Mouse (Mus musculus) heart, postnatal 0 days (tissue): ENCODE results near the gene Elf4. TPM values are rescaled to one million over a fixed set of nuclear protein-coding genes. Genes with fewer than 3 reads are reported as not detected.

ENCODE experiments used
- ATAC-seq: fragments of 200-750 bp; cut with Nextera tagmentation; 2 replicates; pipeline ENCODE4 v1.8.0; 2017; ENCODE audit warnings: low read depth, moderate number of reproducible peaks, moderate library complexity; ENCODE audit not compliant: insufficient read depth
- DNase-seq: peaks from one replicate; pipeline ENCODE4 v3.0.0-alpha.2; 2016; ENCODE audit warnings: low spot score
- H3K27ac ChIP-seq: fragments of 300-500 bp; sonication (generic); 2 replicates; pipeline ENCODE4 v1.5.1; 2014; ENCODE audit warnings: low read depth, mild to moderate bottlenecking
- H3K27me3 ChIP-seq: fragments of 300-500 bp; sonication (generic); 2 replicates; pipeline ENCODE4 v1.6.1; 2014; ENCODE audit warnings: low read length, mixed read lengths; ENCODE audit not compliant: control insufficient read depth, insufficient read depth
- H3K36me3 ChIP-seq: fragments of 300-500 bp; sonication (generic); replicated peaks from 2 replicates; pipeline ENCODE4 v1.6.1; 2014; ENCODE audit warnings: low read length, mixed read lengths; ENCODE audit not compliant: control insufficient read depth, insufficient read depth
- H3K4me1 ChIP-seq: fragments of 300-500 bp; sonication (generic); 2 replicates; pipeline ENCODE4 v1.6.1; 2014; ENCODE audit warnings: antibody characterized with exemption; ENCODE audit not compliant: control insufficient read depth, insufficient read depth
- H3K4me2 ChIP-seq: fragments of 300-500 bp; sonication (generic); 2 replicates; pipeline ENCODE4 v1.6.1; 2014; ENCODE audit warnings: low read depth, mild to moderate bottlenecking, low read length, moderate library complexity
- H3K4me3 ChIP-seq: fragments of 300-500 bp; sonication (generic); 2 replicates; pipeline ENCODE4 v1.5.1; 2014; ENCODE audit warnings: low read depth, low read length
- H3K9ac ChIP-seq: fragments of 300-500 bp; sonication (generic); replicated peaks from 2 replicates; pipeline ENCODE4 v1.6.1; 2014; ENCODE audit warnings: low read depth, low read length, mixed read lengths
- H3K9me3 ChIP-seq: fragments of 300-500 bp; sonication (generic); replicated peaks from 2 replicates; pipeline ENCODE4 v1.6.1; 2016; ENCODE audit warnings: low read length; ENCODE audit not compliant: control insufficient read depth
- CTCF ChIP-seq: IDR thresholded peaks from 2 replicates; pipeline ENCODE4 v1.5.1; 2016; ENCODE audit warnings: antibody characterized with exemption, control low read depth, low read depth
- EP300 ChIP-seq: IDR thresholded peaks from 2 replicates; pipeline ENCODE4 v1.6.1; 2016; ENCODE audit warnings: antibody characterized with exemption, low read depth
- WGBS: fragments of 180-500 bp; shearing (Covaris S2); extraction: QIAGEN DNeasy Blood & Tissue Kit; methylation state at CpG from one replicate; pipeline ENCODE4 v1.1.7; 2014; 5-methylcytosine and 5-hydroxymethylcytosine counted together
- polyA plus RNA-seq: library from polyadenylated mRNA; unstranded; fragments of >200 nt; fragmentation: Nextera tagmentation; extraction: Ambion mirVana; gene quantifications from 2 replicates; pipeline ENCODE4 v1.2.1, GENCODE M21; 2015
- total RNA-seq: library from RNA; depleted of rRNA; stranded (reverse); fragments of >200 nt; gene quantifications from 2 replicates; pipeline ENCODE4 v1.2.3, GENCODE M21; 2014; ENCODE audit warnings: low replicate concordance

Elf4 gene
- total and polyA plus RNA-seq, 2 experiments from 2014 or later = 4.6 to 12.3 TPM

- Histone ChIP-seq H3K27ac (no peak overlapping the region), H3K4me1 (peaks cover 6% of the 10 kb centered on the region; the same call in 1 of the 2 replicates), H3K9ac (no peak overlapping the region), H3K4me3 (no peak overlapping the region), H3K36me3 (no peaks in the 10 kb centered on the region), H3K9me3 (no peaks in the 10 kb centered on the region), H3K27me3 (no peaks in the 10 kb centered on the region), H3K4me2 (no peak overlapping the region)
- 66% methylated on average over 2 of the region's 2 CpGs for WGBS
- ATAC-seq (no peak), DNase-seq (no peak)
- TF ChIP-seq EP300 (no peak), CTCF (no peak)
These were observed 3.2 kb upstream of the Elf4 start for GRCm38 (mm10) chrX:48466174-48466573.

- no peaks in the 10 kb centered on the region for H3K9me3 ChIP-seq
- WGBS = 89% methylated on average over 6 of the region's 6 CpGs
- no peak for ATAC-seq
- no peak overlapping the region for H3K4me2 ChIP-seq
- H3K27me3 ChIP-seq = no peaks in the 10 kb centered on the region
- no peaks in the 10 kb centered on the region for H3K36me3 ChIP-seq
- no peak for TF ChIP-seq CTCF
- TF ChIP-seq EP300 = no peak
- no peak overlapping the region for H3K9ac ChIP-seq
- no peak for DNase-seq
- no peak overlapping the region for H3K27ac ChIP-seq
- H3K4me3 ChIP-seq = no peak overlapping the region
- peaks cover 6% of the 10 kb centered on the region; the same call in 1 of the 2 replicates for H3K4me1 ChIP-seq
These were observed 1.5 kb upstream of the Elf4 start for GRCm38 (mm10) chrX:48464436-48464835.

GRCm38 (mm10) chrX:48463636-48464035 lies 704 bp upstream of the Elf4 start:
- Histone ChIP-seq H3K27ac (no peak overlapping the region), H3K27me3 (no peaks in the 10 kb centered on the region), H3K36me3 (no peaks in the 10 kb centered on the region), H3K4me2 (no peak overlapping the region), H3K9ac (no peak overlapping the region), H3K4me1 (peaks cover 6% of the 10 kb centered on the region; the same call in 1 of the 2 replicates), H3K9me3 (no peaks in the 10 kb centered on the region), H3K4me3 (no peak overlapping the region)
- no peak for ATAC-seq
- WGBS = 90% methylated on average over 4 of the region's 4 CpGs
- DNase-seq = no peak
- no peak for TF ChIP-seq EP300
- TF ChIP-seq CTCF = no peak

DNA sequence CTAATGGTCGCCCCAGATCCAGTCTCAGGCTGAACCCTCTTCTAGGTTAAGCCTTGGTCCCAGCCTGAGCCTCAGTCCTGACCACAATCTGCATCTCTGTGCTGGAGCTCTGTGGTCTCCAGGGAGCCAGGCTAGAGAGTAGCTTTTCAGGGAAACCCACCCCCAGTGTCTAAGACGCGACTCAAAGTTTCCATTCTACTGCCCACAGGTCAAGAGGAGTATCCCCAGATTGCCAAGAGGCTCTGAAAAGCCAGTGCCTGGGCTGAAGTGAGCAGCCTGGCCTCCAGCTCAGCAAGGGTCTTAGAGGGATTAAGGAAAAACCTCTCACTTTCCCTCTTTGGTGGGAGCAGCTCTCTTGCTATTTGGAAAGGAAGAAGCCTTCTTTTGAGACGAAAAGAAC lies 635 bp downstream of the Elf4 start:
- TF ChIP-seq CTCF (no peak), EP300 (no peak)
- Histone ChIP-seq H3K4me2 (peak overlapping the region; percentile 68), H3K9ac (no peak overlapping the region), H3K36me3 (no peaks in the 10 kb centered on the region), H3K27me3 (no peaks in the 10 kb centered on the region), H3K4me3 (peak overlapping the region; percentile 46), H3K27ac (no peak overlapping the region), H3K4me1 (0 out of 2 replicates have a peak, but pooled peaks cover under 1% of the 10 kb centered on the region), H3K9me3 (no peaks in the 10 kb centered on the region)
- WGBS = 35% methylated on average over 4 of the region's 4 CpGs
- no peak for DNase-seq
- ATAC-seq = peak; percentile 4; the same call in 1 of the 2 replicates

- H3K36me3 ChIP-seq = no peaks in the 10 kb centered on the region
- no peaks in the 10 kb centered on the region for H3K27me3 ChIP-seq
- H3K4me2 ChIP-seq = no peak overlapping the region
- H3K4me1 ChIP-seq = no peaks in the 10 kb centered on the region
- 55% methylated on average over 4 of the region's 4 CpGs for WGBS
- DNase-seq = no peak
- no peaks in the 10 kb centered on the region for H3K9me3 ChIP-seq
- no peak overlapping the region for H3K27ac ChIP-seq
- H3K4me3 ChIP-seq = no peak overlapping the region
- ATAC-seq = no peak
- no peak for TF ChIP-seq EP300
- no peak for TF ChIP-seq CTCF
- H3K9ac ChIP-seq = no peak overlapping the region
These were observed 1.9 kb downstream of the Elf4 start for GRCm38 (mm10) chrX:48461006-48461405.

DNA sequence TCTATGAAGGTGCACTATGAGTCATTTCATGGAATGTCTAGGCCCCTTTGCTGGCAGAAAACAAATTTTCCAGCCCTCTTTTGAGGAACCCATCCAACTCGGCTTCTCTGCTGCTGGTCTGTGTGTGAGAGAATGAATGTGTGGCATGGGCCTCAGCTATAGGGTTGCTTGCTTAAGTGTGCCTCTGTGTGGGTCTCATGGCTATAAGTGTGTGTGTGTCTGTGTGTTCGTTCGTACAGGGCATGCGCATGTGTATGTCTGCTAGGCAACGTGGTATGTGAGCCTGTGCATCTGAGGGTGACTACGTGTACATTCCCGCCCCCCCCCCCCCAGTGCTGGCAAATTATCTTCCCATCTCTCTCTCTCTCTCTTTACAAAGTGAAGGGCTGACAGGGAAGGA lies 2.4 kb downstream of the Elf4 start:
- TF ChIP-seq EP300 = no peak
- no peak for TF ChIP-seq CTCF
- no peaks in the 10 kb centered on the region for H3K4me1 ChIP-seq
- H3K27ac ChIP-seq = no peak overlapping the region
- H3K4me3 ChIP-seq = no peak overlapping the region
- H3K36me3 ChIP-seq = no peaks in the 10 kb centered on the region
- H3K4me2 ChIP-seq = no peak overlapping the region
- H3K9ac ChIP-seq = no peak overlapping the region
- no peaks in the 10 kb centered on the region for H3K27me3 ChIP-seq
- ATAC-seq (no peak), DNase-seq (no peak)
- H3K9me3 ChIP-seq = no peaks in the 10 kb centered on the region
- 61% methylated on average over 7 of the region's 7 CpGs for WGBS
